Mouse (Mus musculus) layer of hippocampus, postnatal 14 days (tissue): Measurements from ENCODE around the gene Nat8f5. TPM values are rescaled to one million over a fixed set of nuclear protein-coding genes. Genes with fewer than 3 reads are reported as not detected.
"Not testable (repeated sequence)": the region's sequence is repeated elsewhere in the genome, so short reads cannot be mapped to it uniquely, and the experiment has no call there.

ENCODE experiments used
- DNase-seq, 2 experiments: peaks; one replicate each; pipeline ENCODE4 v3.0.0; 2021 to 2022; ENCODE audit warnings: low spot score in 2 of 2, mixed read lengths in 1 of 2
- long read RNA-seq, 2 experiments: library from polyadenylated mRNA; stranded (forward); transcript quantifications; one replicate each; pipeline ENCODE4 v2.0.0; 2021
- total RNA-seq, 2 experiments: library from RNA; stranded (reverse); gene quantifications; 2 replicates each; pipeline ENCODE4 v1.2.3; 2021

Gene Nat8f5
- 1 to 10 TPM; 4.6 to 4.8 TPM for total RNA-seq
- long read RNA-seq, experiment 1, partial matches to known transcripts, result 0 of 2 reads
- long read RNA-seq, experiment 1, other reads (novel, unspliced or antisense), result 2 of 2 reads
- long read RNA-seq, experiment 2, partial matches to known transcripts, result 0 of 4 reads
- long read RNA-seq, experiment 2, other reads (novel, unspliced or antisense), result 4 of 4 reads

- DNase-seq, result no peak
Observed at GRCm38 (mm10) chr6:85820837-85821236, at the start of gene Nat8f5, which contains the start of gene Nat8f6. Gene Nat8f5 (minus strand): TSS chr6:85820972. Gene Nat8f6 (minus strand): TSS chr6:85820954.

- DNase-seq, result not testable (repeated sequence)
Observed at GRCm38 (mm10) chr6:85869006-85869405, 48.2 kb upstream of the Nat8f5 start, which contains the start of gene Nat8f2. Gene Nat8f2 (minus strand): TSS chr6:85869158.

GRCm38 (mm10) chr6:85867726-85868690, 47.2 kb upstream of the Nat8f5 start:
- DNase-seq, result no peak

GRCm38 (mm10) chr6:85866995-85867394, 46.2 kb upstream of the Nat8f5 start:
- not testable (repeated sequence) for DNase-seq

GRCm38 (mm10) chr6:85866166-85866565, 45.4 kb upstream of the Nat8f5 start:
- DNase-seq, result not testable (repeated sequence)

- DNase-seq, result peak; percentile 43 to 80
Observed at GRCm38 (mm10) chr6:85864900-85865639, 44.3 kb upstream of the Nat8f5 start.

- DNase-seq, result no peak
Observed at GRCm38 (mm10) chr6:85863840-85864239, 43.1 kb upstream of the Nat8f5 start.

GRCm38 (mm10) chr6:85863136-85863535, 42.4 kb upstream of the Nat8f5 start:
- no peak for DNase-seq

GRCm38 (mm10) chr6:85862565-85862964, 41.8 kb upstream of the Nat8f5 start:
- DNase-seq, result peak in 1 of 2 experiments; percentile 41

GRCm38 (mm10) chr6:85861247-85861646, 40.5 kb upstream of the Nat8f5 start:
- DNase-seq, result no peak

GRCm38 (mm10) chr6:85856194-85856678, 35.5 kb upstream of the Nat8f5 start:
- peak; percentile 64 to 83 for DNase-seq

- DNase-seq, result peak in 1 of 2 experiments; percentile 16
Observed at GRCm38 (mm10) chr6:85853481-85853880, 32.7 kb upstream of the Nat8f5 start.

GRCm38 (mm10) chr6:85851062-85851773, 30.4 kb upstream of the Nat8f5 start:
- DNase-seq, result no peak

GRCm38 (mm10) chr6:85849240-85849639, 28.5 kb upstream of the Nat8f5 start:
- no peak for DNase-seq

- no peak for DNase-seq
Observed at GRCm38 (mm10) chr6:85848140-85848539, 27.4 kb upstream of the Nat8f5 start.

- DNase-seq, result no peak
Observed at GRCm38 (mm10) chr6:85846921-85847320, 26.1 kb upstream of the Nat8f5 start.

GRCm38 (mm10) chr6:85843677-85844458, 23.1 kb upstream of the Nat8f5 start:
- DNase-seq, result not testable (repeated sequence)

- peak in 1 of 2 experiments; percentile 73 for DNase-seq
Observed at GRCm38 (mm10) chr6:85839982-85840381, 19.2 kb upstream of the Nat8f5 start.

GRCm38 (mm10) chr6:85838674-85839073, 17.9 kb upstream of the Nat8f5 start:
- DNase-seq, result no peak

- DNase-seq, result peak; percentile 35 to 51
Observed at GRCm38 (mm10) chr6:85837307-85837706, 16.5 kb upstream of the Nat8f5 start.
